ENCODE assay signal across 27 mouse cellular contexts in the genomic region with DNA sequence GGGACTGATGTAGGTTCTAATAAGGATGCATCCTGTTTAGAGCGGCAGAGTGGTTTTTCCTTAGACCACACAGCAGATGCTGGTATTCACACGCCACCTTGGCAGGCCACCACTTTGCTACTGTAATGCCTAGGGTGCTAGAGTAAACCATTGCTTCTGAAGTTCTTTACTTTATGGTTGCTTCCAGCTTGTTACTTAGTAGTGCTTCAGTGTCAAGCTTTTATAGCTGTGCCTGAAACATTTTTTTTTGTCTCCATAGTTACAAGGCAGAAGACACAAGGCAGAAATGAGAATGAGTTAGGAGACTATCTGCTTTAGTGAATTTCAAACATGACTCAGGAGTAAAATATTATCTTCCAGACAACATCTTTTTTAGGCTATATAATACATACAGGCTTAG.
"Had no signal": no experiment of that assay in that cellular context is flagged by ENCODE, and none has a peak within 500 bp of the region (broad histone marks: within the 10 kb centered on the region; RNA-seq: fewer than 3 reads in every experiment).

No protein-coding gene starts in this region.

- DNase-seq: gastrocnemius, postnatal 14 days; gastrocnemius, postnatal 36 days; heart, adult 11 months; heart, adult 2 months; heart, postnatal 14 days; heart, postnatal 36 days; kidney, adult 11 months; kidney, adult 2 months; kidney, adult 9 months; kidney, postnatal 14 days; kidney, postnatal 36 days; layer of hippocampus, adult 9-11 months; layer of hippocampus, postnatal 36 days; left cerebral cortex, postnatal 4 days had no signal

- H3K27ac ChIP-seq: heart, adult 2 months; heart, embryonic 13.5 days; heart, embryonic 15.5 days; hindbrain, embryonic 13.5 days; hindbrain, embryonic 15.5 days; hindbrain, postnatal 0 days; kidney, embryonic 15.5 days; kidney, postnatal 0 days; limb, embryonic 13.5 days; limb, embryonic 15.5 days; liver, embryonic 12.5 days; liver, embryonic 14.5 days had no signal

- ATAC-seq: hindbrain, postnatal 0 days; intestine, embryonic 16.5 days; liver, embryonic 12.5 days had no signal

- H3K4me1 ChIP-seq: heart, embryonic 15.5 days; liver, embryonic 12.5 days had no signal

- H3K36me3 ChIP-seq: heart, embryonic 13.5 days; heart, embryonic 15.5 days; hindbrain, embryonic 13.5 days; hindbrain, embryonic 15.5 days; kidney, embryonic 15.5 days; limb, embryonic 13.5 days; limb, embryonic 15.5 days; liver, embryonic 12.5 days had no signal

- H3K4me3 ChIP-seq: heart, adult 2 months; heart, embryonic 13.5 days; heart, embryonic 15.5 days; hindbrain, embryonic 13.5 days; hindbrain, embryonic 15.5 days; kidney, embryonic 15.5 days; limb, embryonic 13.5 days; limb, embryonic 15.5 days; liver, embryonic 12.5 days had no signal

- H3K9me3 ChIP-seq: heart, embryonic 13.5 days; heart, embryonic 15.5 days; hindbrain, embryonic 13.5 days; hindbrain, embryonic 15.5 days; kidney, embryonic 15.5 days; limb, embryonic 13.5 days; limb, embryonic 15.5 days; liver, embryonic 12.5 days had no signal

- H3K4me2 ChIP-seq: heart, embryonic 11.5 days; heart, embryonic 13.5 days; heart, embryonic 15.5 days; hindbrain, embryonic 13.5 days; hindbrain, embryonic 15.5 days; kidney, embryonic 15.5 days; limb, embryonic 13.5 days; limb, embryonic 15.5 days; liver, embryonic 12.5 days had no signal

- H3K27me3 ChIP-seq: liver, embryonic 12.5 days had no signal

- H3K9ac ChIP-seq: heart, embryonic 13.5 days; heart, embryonic 15.5 days; hindbrain, embryonic 13.5 days; hindbrain, embryonic 15.5 days; kidney, embryonic 15.5 days; limb, embryonic 13.5 days; limb, embryonic 15.5 days; liver, embryonic 12.5 days; liver, embryonic 14.5 days had no signal
